Mouse (Mus musculus): ENCODE data around the gene Fam3a. TPM values are rescaled to one million over a fixed set of nuclear protein-coding genes. Genes with fewer than 3 reads are reported as not detected.
A peak's percentile ranks its signal among the peaks of the same experiment; 100 is the strongest.

The Fam3a gene
- polyA plus RNA-seq, 2 experiments = 7.1 to 7.5 TPM

DNA sequence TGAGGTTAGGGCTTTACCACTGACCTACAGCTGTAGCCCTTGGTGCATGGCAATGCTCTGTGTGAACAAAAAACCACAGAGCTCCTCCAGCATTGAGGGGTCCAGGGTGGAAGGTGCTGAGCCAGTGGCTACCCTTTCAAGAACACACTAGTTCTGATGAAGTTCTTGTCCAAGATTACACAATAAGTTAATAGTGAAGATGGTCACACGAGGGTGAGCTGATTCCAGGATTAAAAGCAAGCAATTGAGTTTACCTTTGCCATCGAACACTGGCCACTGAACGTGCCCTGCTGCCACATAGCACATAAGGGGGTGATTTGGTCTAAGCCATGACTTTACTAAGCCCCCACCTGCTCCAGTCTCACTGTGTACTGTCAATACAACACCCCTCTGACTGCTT is 34.0 kb upstream of the Fam3a start:
- H3K4me2 ChIP-seq (ENCODE audit: low read depth) = peak overlapping the region; percentile 83
- no peaks in the 10 kb centered on the region for H3K9me3 ChIP-seq (ENCODE audit: control insufficient read depth, low read length)
- H3K4me3 ChIP-seq (ENCODE audit: insufficient read depth in 1 of 2, low read depth in 2 of 2, low read length in 2 of 2) = peak overlapping the region; percentile 32 to 72
- DNase-seq (ENCODE audit: low read depth in 3 of 3, low spot score in 3 of 3) = no peak
- WGBS (ENCODE audit: insufficient replicate concordance) = 82% methylated on average over 3 of the region's 3 CpGs
- TF ChIP-seq EP300 (IDR thresholded peaks at IDR 0.05; ENCODE audit: low read depth) = no peak
- no peak for TF ChIP-seq CTCF (IDR thresholded peaks at IDR 0.05; ENCODE audit: low read depth)
- no peak for ATAC-seq (ENCODE audit: insufficient read depth)
- H3K27me3 ChIP-seq (ENCODE audit: control insufficient read depth, insufficient read depth, low read length) = no peaks in the 10 kb centered on the region
- H3K36me3 ChIP-seq (replicated peaks; ENCODE audit: control insufficient read depth, insufficient read depth, low read depth) = no peaks in the 10 kb centered on the region; the same call in 1 of the 2 replicates
- peak overlapping the region; percentile 90 for H3K27ac ChIP-seq
- H3K4me1 ChIP-seq (replicated peaks; ENCODE audit: control insufficient read depth in 2 of 2, insufficient read depth in 2 of 2, low read length in 1 of 2) = peaks cover 19 to 40% of the 10 kb centered on the region in 2 experiments
- H3K9ac ChIP-seq (replicated peaks) = no peak overlapping the region

DNA sequence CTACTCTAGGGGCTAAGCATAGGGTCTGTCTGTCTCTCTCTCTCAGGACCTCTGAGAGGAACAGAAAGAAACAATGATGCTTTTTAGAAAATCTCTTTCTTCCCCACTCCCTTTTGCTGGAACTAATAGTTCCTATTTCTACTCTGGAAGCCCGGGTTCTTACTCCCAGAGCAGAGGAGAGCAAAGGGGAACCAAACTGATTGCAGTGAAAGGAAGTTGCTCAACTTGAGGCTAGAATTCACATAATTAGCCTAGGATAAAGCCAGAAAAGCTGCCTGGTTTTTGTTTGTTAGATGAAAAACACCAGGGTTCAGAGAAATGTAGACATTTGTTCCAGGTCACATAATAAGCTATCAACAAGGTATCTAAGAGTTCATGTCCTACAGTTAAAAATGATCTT is 33.2 kb upstream of the Fam3a start:
- Histone ChIP-seq H3K4me1 (replicated peaks; ENCODE audit: control insufficient read depth in 2 of 2, insufficient read depth in 2 of 2, low read length in 1 of 2) (peaks cover 19 to 40% of the 10 kb centered on the region in 2 experiments), H3K4me2 (ENCODE audit: low read depth) (peak overlapping the region; percentile 83), H3K27ac (peak overlapping the region; percentile 90), H3K4me3 (ENCODE audit: insufficient read depth in 1 of 2, low read depth in 2 of 2, low read length in 2 of 2) (peak overlapping the region; percentile 53 to 59; a peak in 3 of 4 replicates), H3K9me3 (ENCODE audit: control insufficient read depth, low read length) (no peaks in the 10 kb centered on the region), H3K27me3 (ENCODE audit: control insufficient read depth, insufficient read depth, low read length) (no peaks in the 10 kb centered on the region), H3K9ac (replicated peaks) (peak overlapping the region; percentile 69), H3K36me3 (replicated peaks; ENCODE audit: control insufficient read depth, insufficient read depth, low read depth) (no peaks in the 10 kb centered on the region; the same call in 1 of the 2 replicates)
- TF ChIP-seq EP300 (IDR thresholded peaks at IDR 0.05; ENCODE audit: low read depth) (no peak), CTCF (IDR thresholded peaks at IDR 0.05; ENCODE audit: low read depth) (no peak)
- no peak for DNase-seq (ENCODE audit: low read depth in 3 of 3, low spot score in 3 of 3)
- no peak for ATAC-seq (ENCODE audit: insufficient read depth)
- 26% methylated on average over 1 of the region's 1 CpGs for WGBS (ENCODE audit: insufficient replicate concordance)

DNA sequence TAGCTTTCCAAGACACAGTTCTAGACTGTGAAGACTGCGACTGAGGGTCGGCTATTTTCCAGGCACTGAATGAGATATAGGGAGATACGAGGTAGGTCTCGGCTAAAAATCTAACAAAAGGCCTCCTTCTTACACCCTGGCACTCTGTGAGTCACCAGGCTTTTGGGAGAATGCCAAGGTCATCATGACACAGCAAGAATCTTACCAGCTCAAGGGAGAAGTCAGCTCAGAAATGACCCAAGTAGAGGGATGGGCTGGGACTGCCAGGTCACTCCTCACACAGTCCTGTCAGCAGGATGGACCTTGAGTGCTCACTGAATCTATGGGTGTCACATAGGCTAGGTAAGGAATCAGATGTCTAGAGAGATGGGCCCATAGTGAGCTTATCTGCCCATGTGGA is 32.1 kb upstream of the Fam3a start:
- H3K27me3 ChIP-seq (ENCODE audit: control insufficient read depth, insufficient read depth, low read length) = no peaks in the 10 kb centered on the region
- H3K9me3 ChIP-seq (ENCODE audit: control insufficient read depth, low read length) = no peaks in the 10 kb centered on the region
- H3K27ac ChIP-seq = peak overlapping the region; percentile 90
- 38% methylated on average over 4 of the region's 4 CpGs for WGBS (ENCODE audit: insufficient replicate concordance)
- peak overlapping the region; percentile 72 for H3K9ac ChIP-seq (replicated peaks)
- TF ChIP-seq CTCF (IDR thresholded peaks at IDR 0.05; ENCODE audit: low read depth) = no peak
- peak; percentile 33; the same call in 1 of the 2 replicates for TF ChIP-seq EP300 (IDR thresholded peaks at IDR 0.05; ENCODE audit: low read depth)
- ATAC-seq (ENCODE audit: insufficient read depth) (peak; percentile 73), DNase-seq (ENCODE audit: low read depth in 3 of 3, low spot score in 3 of 3) (peak; percentile 78)
- H3K4me1 ChIP-seq (replicated peaks; ENCODE audit: control insufficient read depth in 2 of 2, insufficient read depth in 2 of 2, low read length in 1 of 2) = peaks cover 17 to 40% of the 10 kb centered on the region in 2 experiments
- peak overlapping the region; percentile 53 to 77 for H3K4me3 ChIP-seq (ENCODE audit: insufficient read depth in 1 of 2, low read depth in 2 of 2, low read length in 2 of 2)
- peak overlapping the region; percentile 83 for H3K4me2 ChIP-seq (ENCODE audit: low read depth)
- no peaks in the 10 kb centered on the region; the same call in 1 of the 2 replicates for H3K36me3 ChIP-seq (replicated peaks; ENCODE audit: control insufficient read depth, insufficient read depth, low read depth)

DNA sequence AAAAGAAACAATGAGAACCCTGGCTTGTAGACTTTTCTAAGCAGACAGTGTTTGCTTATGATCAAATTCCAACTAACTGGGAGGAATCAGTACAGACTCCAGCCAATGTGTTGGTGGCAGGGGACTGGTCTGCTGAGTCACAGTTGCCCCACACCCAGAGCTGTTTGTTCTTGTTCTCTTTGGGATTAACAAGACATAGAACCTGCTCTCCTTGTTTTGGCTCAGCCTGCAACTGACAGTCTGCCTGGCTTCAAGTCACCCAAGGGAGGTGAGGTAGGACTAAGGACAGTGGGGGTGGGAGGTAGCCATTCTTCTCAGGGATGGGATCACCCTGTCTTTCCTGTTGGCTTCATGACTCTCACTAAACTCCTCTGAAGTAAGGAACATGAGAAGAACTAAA is 31.4 kb upstream of the Fam3a start:
- no peaks in the 10 kb centered on the region; the same call in 1 of the 2 replicates for H3K36me3 ChIP-seq (replicated peaks; ENCODE audit: control insufficient read depth, insufficient read depth, low read depth)
- peak; percentile 37 for ATAC-seq (ENCODE audit: insufficient read depth)
- H3K9me3 ChIP-seq (ENCODE audit: control insufficient read depth, low read length) = no peaks in the 10 kb centered on the region
- H3K4me3 ChIP-seq (ENCODE audit: insufficient read depth in 1 of 2, low read depth in 2 of 2, low read length in 2 of 2) = peak overlapping the region; percentile 53 to 77
- H3K27me3 ChIP-seq (ENCODE audit: control insufficient read depth, insufficient read depth, low read length) = no peaks in the 10 kb centered on the region
- H3K27ac ChIP-seq = peak overlapping the region; percentile 90
- TF ChIP-seq CTCF (IDR thresholded peaks at IDR 0.05; ENCODE audit: low read depth) (no peak), EP300 (IDR thresholded peaks at IDR 0.05; ENCODE audit: low read depth) (no peak)
- DNase-seq (ENCODE audit: low read depth in 3 of 3, low spot score in 3 of 3) = peak in 1 of 3 experiments; percentile 29
- peaks cover 17 to 40% of the 10 kb centered on the region in 2 experiments for H3K4me1 ChIP-seq (replicated peaks; ENCODE audit: control insufficient read depth in 2 of 2, insufficient read depth in 2 of 2, low read length in 1 of 2)
- H3K9ac ChIP-seq (replicated peaks) = peak overlapping the region; percentile 72
- peak overlapping the region; percentile 83 for H3K4me2 ChIP-seq (ENCODE audit: low read depth)

DNA sequence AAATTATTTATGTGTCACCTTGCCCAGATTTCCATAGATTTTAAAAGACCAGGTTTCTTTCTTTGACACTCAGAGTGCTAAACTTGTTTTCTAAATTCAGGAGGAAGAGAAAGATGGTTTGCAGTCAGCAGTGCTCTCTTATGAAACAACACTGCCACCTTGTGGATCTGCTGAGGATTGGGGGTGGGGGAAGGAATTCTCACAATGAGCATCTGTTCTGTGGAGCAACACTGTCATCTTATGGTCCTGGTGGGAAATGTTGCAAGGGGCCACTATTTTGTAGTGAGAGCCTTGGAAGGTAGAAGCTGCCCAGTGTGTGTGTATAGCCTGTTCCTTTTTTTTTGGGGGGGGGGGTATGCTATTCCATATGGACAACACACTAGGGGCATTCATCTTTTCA is 20.3 kb upstream of the Fam3a start:
- Histone ChIP-seq H3K36me3 (replicated peaks; ENCODE audit: control insufficient read depth, insufficient read depth, low read depth) (no peaks in the 10 kb centered on the region), H3K4me1 (replicated peaks; ENCODE audit: control insufficient read depth in 2 of 2, insufficient read depth in 2 of 2, low read length in 1 of 2) (no peaks in the 10 kb centered on the region), H3K27me3 (ENCODE audit: control insufficient read depth, insufficient read depth, low read length) (no peaks in the 10 kb centered on the region), H3K4me3 (ENCODE audit: insufficient read depth in 1 of 2, low read depth in 2 of 2, low read length in 2 of 2) (no peak overlapping the region), H3K9me3 (ENCODE audit: control insufficient read depth, low read length) (no peaks in the 10 kb centered on the region), H3K27ac (no peak overlapping the region), H3K9ac (replicated peaks) (no peak overlapping the region), H3K4me2 (ENCODE audit: low read depth) (no peak overlapping the region)
- ATAC-seq (ENCODE audit: insufficient read depth) = peak; percentile 35; the same call in 1 of the 2 replicates
- peak in 1 of 3 experiments; percentile 47 for DNase-seq (ENCODE audit: low read depth in 3 of 3, low spot score in 3 of 3)
- TF ChIP-seq CTCF (IDR thresholded peaks at IDR 0.05; ENCODE audit: low read depth) (peak; percentile 91), EP300 (IDR thresholded peaks at IDR 0.05; ENCODE audit: low read depth) (no peak)

Data from liver, embryonic 14.5 days (tissue).